Mouse (Mus musculus): ENCODE data around the gene Cdk5rap2.

DNA sequence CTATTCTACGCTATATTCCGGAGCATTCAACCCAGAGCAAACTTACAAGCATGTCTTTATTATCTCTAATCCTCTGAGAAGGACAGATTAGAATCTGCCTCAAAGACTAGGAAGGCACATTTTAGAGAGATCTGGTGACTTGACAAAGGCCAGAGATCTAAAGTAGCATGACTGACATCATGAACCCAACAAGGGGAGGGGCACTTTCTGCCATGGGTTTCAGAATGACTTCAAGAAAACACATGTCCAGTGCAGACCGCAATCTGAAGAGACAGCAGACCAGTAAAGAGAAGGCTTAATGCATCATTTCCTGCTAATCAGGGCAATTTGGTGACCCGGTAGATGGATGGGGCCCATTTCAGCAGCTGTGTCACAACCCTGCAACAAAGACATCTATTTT, 98.1 kb downstream of the Cdk5rap2 start:
- TF ChIP-seq CTCF (IDR thresholded peaks at IDR 0.05; ENCODE audit: low read depth): no peak
- no peak for TF ChIP-seq EP300 (IDR thresholded peaks at IDR 0.05; ENCODE audit: low read depth)

All from liver, postnatal 0 days (tissue).